Mouse (Mus musculus) neural tube, embryonic 15.5 days (tissue): ENCODE data around the gene Pilrb2. TPM values are rescaled to one million over a fixed set of nuclear protein-coding genes. Genes with fewer than 3 reads are reported as not detected.
"Not testable (repeated sequence)": the region's sequence is repeated elsewhere in the genome, so short reads cannot be mapped to it uniquely, and the experiment has no call there.

Source experiments
- ATAC-seq: fragments of 200-750 bp; cut with Nextera tagmentation; 2 replicates; pipeline ENCODE4 v1.8.0; 2017; ENCODE audit warnings: mild to moderate bottlenecking, moderate TSS enrichment, moderate library complexity; ENCODE audit not compliant: low FRiP score
- H3K27ac ChIP-seq: fragments of 300-500 bp; sonication (generic); replicated peaks from 2 replicates; pipeline ENCODE4 v1.5.1; 2015; ENCODE audit warnings: mild to moderate bottlenecking, inconsistent platforms
- H3K27me3 ChIP-seq: fragments of 300-500 bp; sonication (generic); replicated peaks from 2 replicates; pipeline ENCODE4 v1.6.1; 2015; ENCODE audit warnings: inconsistent platforms
- H3K36me3 ChIP-seq: fragments of 300-500 bp; sonication (generic); 2 replicates; pipeline ENCODE4 v1.6.1; 2015; ENCODE audit warnings: inconsistent platforms
- H3K4me1 ChIP-seq: fragments of 300-500 bp; sonication (generic); 2 replicates; pipeline ENCODE4 v1.6.1; 2015; ENCODE audit warnings: inconsistent platforms
- H3K4me2 ChIP-seq: fragments of 300-500 bp; sonication (generic); 2 replicates; pipeline ENCODE4 v1.6.1; 2015; ENCODE audit warnings: inconsistent platforms, mild to moderate bottlenecking, moderate library complexity
- H3K4me3 ChIP-seq: fragments of 300-500 bp; sonication (generic); replicated peaks from 2 replicates; pipeline ENCODE4 v1.5.1; 2015; ENCODE audit warnings: mild to moderate bottlenecking, inconsistent platforms
- H3K9ac ChIP-seq: fragments of 300-500 bp; sonication (generic); replicated peaks from 2 replicates; pipeline ENCODE4 v1.6.1; 2015; ENCODE audit warnings: mild to moderate bottlenecking, inconsistent platforms
- H3K9me3 ChIP-seq: fragments of 300-500 bp; sonication (generic); replicated peaks from 2 replicates; pipeline ENCODE4 v1.6.1; 2016; ENCODE audit warnings: inconsistent platforms
- WGBS: fragments of 180-500 bp; shearing (Covaris S2); methylation state at CpG from one replicate; pipeline ENCODE4 v1.1.7; 2015; ENCODE audit warnings: mixed read lengths; 5-methylcytosine and 5-hydroxymethylcytosine counted together
- polyA plus RNA-seq: library from polyadenylated mRNA; unstranded; fragments of >200 nt; fragmentation: Nextera tagmentation; extraction: Ambion mirVana; gene quantifications from 2 replicates; pipeline ENCODE4 v1.2.1, GENCODE M21; 2015

The Pilrb2 gene
- polyA plus RNA-seq, result not detected in 2 replicates

- 73% methylated on average over 3 of the region's 3 CpGs for WGBS
- H3K9ac ChIP-seq, ATAC-seq, H3K27me3 ChIP-seq, H3K4me1 ChIP-seq, H3K36me3 ChIP-seq, H3K9me3 ChIP-seq, H3K4me3 ChIP-seq, H3K4me2 ChIP-seq, H3K27ac ChIP-seq: not testable (repeated sequence)
These were observed at the start of gene Pilrb2 for GRCm38 (mm10) chr5:137871644-137872380. Gene Pilrb2 (minus strand): TSS chr5:137871815.

GRCm38 (mm10) chr5:137915550-137915949 is 43.9 kb upstream of the Pilrb2 start:
- H3K9ac ChIP-seq, result no peak overlapping the region
- H3K27me3 ChIP-seq, result no peaks in the 10 kb centered on the region
- WGBS, result 85% methylated on average over 6 of the region's 6 CpGs
- no peaks in the 10 kb centered on the region for H3K36me3 ChIP-seq
- H3K4me2 ChIP-seq, result no peak overlapping the region
- no peaks in the 10 kb centered on the region for H3K4me1 ChIP-seq
- no peak overlapping the region for H3K4me3 ChIP-seq
- no peak for ATAC-seq
- no peaks in the 10 kb centered on the region for H3K9me3 ChIP-seq
- H3K27ac ChIP-seq, result no peak overlapping the region

- Histone ChIP-seq H3K4me2 (no peak overlapping the region), H3K4me3 (no peak overlapping the region)
These were observed 42.9 kb upstream of the Pilrb2 start for GRCm38 (mm10) chr5:137914508-137914907.

DNA sequence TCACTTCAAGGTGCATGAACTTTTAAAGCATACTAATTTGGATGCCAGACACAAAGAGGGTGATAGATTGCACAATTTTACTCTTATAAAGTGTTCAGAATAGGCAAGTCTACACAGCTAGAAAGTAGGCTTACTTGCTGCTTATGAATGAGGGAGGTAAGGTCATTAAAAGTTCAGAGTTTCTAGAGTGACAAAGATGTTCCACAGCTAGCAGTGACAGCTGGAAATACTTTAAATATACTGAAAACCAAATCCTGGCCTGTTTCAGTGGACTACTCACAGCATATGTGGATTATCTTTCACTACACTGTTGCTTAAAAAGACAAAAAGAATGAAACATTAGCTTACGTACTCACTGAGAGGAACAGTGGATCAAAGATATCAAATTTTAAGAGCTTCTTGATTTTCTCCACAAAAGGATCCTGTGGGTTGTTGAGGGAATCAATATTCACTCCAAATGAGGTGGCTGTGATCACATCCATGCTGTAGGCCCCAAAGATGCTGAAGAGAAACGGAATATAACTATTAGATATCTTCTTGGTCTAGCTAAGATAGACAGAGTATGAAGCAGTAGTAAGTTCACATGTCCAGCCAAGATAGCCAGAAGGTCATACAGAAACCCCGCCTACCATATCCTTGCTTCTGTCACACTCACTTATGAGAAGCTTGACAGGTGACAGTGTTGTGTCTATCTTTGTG is 38.1 kb upstream of the Pilrb2 start:
- Histone ChIP-seq H3K27me3 (no peaks in the 10 kb centered on the region), H3K36me3 (no peaks in the 10 kb centered on the region), H3K4me1 (no peaks in the 10 kb centered on the region), H3K9me3 (no peaks in the 10 kb centered on the region), H3K4me2 (no peak overlapping the region), H3K4me3 (no peak overlapping the region), H3K9ac (no peak overlapping the region), H3K27ac (no peak overlapping the region)
- no peak for ATAC-seq
- 89% methylated on average over 3 of the region's 3 CpGs for WGBS

More at GRCm38 (mm10) chr5:137914508-137914907, 42.9 kb upstream of the Pilrb2 start:
- no peaks in the 10 kb centered on the region for H3K4me1 ChIP-seq
- H3K9me3 ChIP-seq, result no peaks in the 10 kb centered on the region
- H3K27ac ChIP-seq, result no peak overlapping the region
- no peak for ATAC-seq
- no peaks in the 10 kb centered on the region for H3K27me3 ChIP-seq
- H3K9ac ChIP-seq, result no peak overlapping the region
- no peaks in the 10 kb centered on the region for H3K36me3 ChIP-seq

GRCm38 (mm10) chr5:137897812-137898211 is 26.2 kb upstream of the Pilrb2 start:
- H3K4me2 ChIP-seq, result no peak overlapping the region
- H3K9ac ChIP-seq, result no peak overlapping the region
- H3K9me3 ChIP-seq, result no peaks in the 10 kb centered on the region
- H3K36me3 ChIP-seq, result no peaks in the 10 kb centered on the region
- ATAC-seq, result no peak
- no peak overlapping the region for H3K4me3 ChIP-seq
- no peak overlapping the region for H3K27ac ChIP-seq
- no peaks in the 10 kb centered on the region for H3K4me1 ChIP-seq
- WGBS, result 89% methylated on average over 1 of the region's 1 CpGs
- H3K27me3 ChIP-seq, result no peaks in the 10 kb centered on the region

DNA sequence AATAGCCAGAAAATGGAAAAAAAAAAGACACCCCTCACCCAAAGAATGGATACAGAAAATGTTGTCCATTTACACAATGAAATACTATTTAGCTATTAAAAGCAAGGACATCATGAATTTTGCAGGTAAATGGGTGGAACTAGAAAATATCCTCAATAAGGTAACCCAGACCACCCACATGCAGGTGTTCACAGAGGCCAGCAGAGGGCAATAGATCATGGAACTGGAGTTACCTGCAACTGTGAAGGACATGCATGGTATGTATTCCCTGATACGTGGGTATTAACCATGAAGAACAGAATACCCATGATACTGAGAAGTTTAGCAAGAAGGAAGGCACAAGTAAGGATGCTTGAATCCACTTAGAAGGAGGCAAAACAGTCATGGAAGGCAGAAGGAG is 21.3 kb upstream of the Pilrb2 start:
- H3K4me2 ChIP-seq, result no peak overlapping the region
- H3K9me3 ChIP-seq, result no peaks in the 10 kb centered on the region
- no peaks in the 10 kb centered on the region for H3K27me3 ChIP-seq
- no peaks in the 10 kb centered on the region for H3K36me3 ChIP-seq
- no peak overlapping the region for H3K4me3 ChIP-seq
- WGBS, result 70% methylated on average over 1 of the region's 1 CpGs
- H3K4me1 ChIP-seq, result no peaks in the 10 kb centered on the region
- no peak overlapping the region for H3K27ac ChIP-seq
- no peak for ATAC-seq
- H3K9ac ChIP-seq, result no peak overlapping the region

DNA sequence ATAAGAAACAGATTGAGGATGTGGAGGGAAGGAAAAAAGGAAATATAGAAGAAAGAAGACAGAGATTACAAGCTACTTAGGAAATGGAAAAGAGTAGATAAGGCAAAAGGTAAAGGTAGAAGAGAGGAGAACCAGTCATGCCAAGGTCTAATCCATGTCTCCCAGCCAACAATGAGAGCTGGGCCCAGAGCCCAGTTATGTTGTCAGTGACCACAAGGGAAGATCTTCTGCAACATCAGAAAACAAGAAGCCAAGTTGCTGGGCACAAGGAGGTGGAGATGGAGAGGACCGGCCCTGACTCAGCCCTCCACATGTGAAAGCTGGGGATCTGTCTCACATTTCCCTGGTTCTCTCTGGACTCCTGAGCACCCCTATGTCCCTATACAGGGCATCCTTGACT is 16.1 kb upstream of the Pilrb2 start:
- Histone ChIP-seq H3K36me3 (no peaks in the 10 kb centered on the region), H3K27ac (no peak overlapping the region), H3K4me1 (no peaks in the 10 kb centered on the region), H3K4me3 (no peak overlapping the region), H3K4me2 (no peak overlapping the region), H3K9me3 (no peaks in the 10 kb centered on the region), H3K27me3 (no peaks in the 10 kb centered on the region), H3K9ac (no peak overlapping the region)
- no peak for ATAC-seq
- WGBS, result 100% methylated on average over 1 of the region's 1 CpGs

- WGBS, result 8% methylated on average over 2 of the region's 2 CpGs
- Histone ChIP-seq H3K36me3 (no peaks in the 10 kb centered on the region), H3K4me3 (no peak overlapping the region), H3K9ac (no peak overlapping the region), H3K9me3 (no peaks in the 10 kb centered on the region), H3K27ac (no peak overlapping the region), H3K27me3 (no peaks in the 10 kb centered on the region), H3K4me2 (no peak overlapping the region), H3K4me1 (no peaks in the 10 kb centered on the region)
- ATAC-seq, result no peak
These were observed 14.3 kb upstream of the Pilrb2 start for GRCm38 (mm10) chr5:137885894-137886293.

DNA sequence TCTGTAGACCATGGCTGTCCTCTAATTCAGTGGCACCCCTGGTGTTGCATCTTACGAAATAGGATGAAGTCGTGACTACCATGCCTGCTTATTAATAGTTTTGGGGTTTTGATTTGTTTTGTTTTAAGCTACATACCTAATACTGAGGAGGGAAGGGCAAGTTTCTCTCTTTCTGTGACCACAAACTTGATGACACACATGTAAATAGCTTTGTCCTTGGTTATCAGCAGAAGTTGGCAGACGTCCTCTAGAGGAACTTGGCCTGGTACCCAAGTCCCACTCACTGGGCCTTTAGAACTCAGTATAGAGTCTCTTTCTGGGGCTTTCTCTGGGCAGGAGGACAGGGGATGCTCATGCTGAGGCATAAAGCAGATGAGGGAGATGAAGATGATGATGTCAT is 11.7 kb upstream of the Pilrb2 start:
- H3K27me3 ChIP-seq, result no peaks in the 10 kb centered on the region
- H3K4me1 ChIP-seq, result no peaks in the 10 kb centered on the region
- no peak overlapping the region for H3K4me3 ChIP-seq
- WGBS, result 83% methylated on average over 3 of the region's 3 CpGs
- no peak overlapping the region for H3K27ac ChIP-seq
- ATAC-seq, result no peak
- H3K9me3 ChIP-seq, result no peaks in the 10 kb centered on the region
- H3K36me3 ChIP-seq, result no peaks in the 10 kb centered on the region
- H3K9ac ChIP-seq, result no peak overlapping the region
- H3K4me2 ChIP-seq, result no peak overlapping the region

DNA sequence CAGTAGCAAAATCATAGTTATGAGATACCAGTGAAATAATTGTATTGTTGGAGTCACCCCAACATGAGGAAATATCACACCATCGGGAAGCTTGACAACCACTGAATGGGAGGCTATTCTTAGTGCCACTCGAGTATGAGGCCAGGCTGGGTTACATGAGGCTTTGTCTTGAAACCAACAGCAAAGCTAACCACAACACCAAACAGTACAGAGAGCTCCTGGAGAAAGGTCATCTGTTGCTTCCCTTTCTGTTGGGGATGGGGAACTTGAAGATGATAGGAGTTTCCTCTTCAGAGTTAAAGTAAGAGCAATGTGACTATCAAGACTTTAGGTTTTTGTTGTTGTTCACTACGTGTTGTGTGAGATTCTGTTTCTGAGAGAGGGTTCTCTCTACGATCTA is 11.3 kb upstream of the Pilrb2 start:
- Histone ChIP-seq H3K4me1 (no peaks in the 10 kb centered on the region), H3K27me3 (no peaks in the 10 kb centered on the region), H3K36me3 (no peaks in the 10 kb centered on the region), H3K9ac (no peak overlapping the region), H3K4me3 (no peak overlapping the region), H3K9me3 (no peaks in the 10 kb centered on the region), H3K27ac (no peak overlapping the region), H3K4me2 (no peak overlapping the region)
- WGBS, result 80% methylated on average over 4 of the region's 4 CpGs
- ATAC-seq, result no peak

DNA sequence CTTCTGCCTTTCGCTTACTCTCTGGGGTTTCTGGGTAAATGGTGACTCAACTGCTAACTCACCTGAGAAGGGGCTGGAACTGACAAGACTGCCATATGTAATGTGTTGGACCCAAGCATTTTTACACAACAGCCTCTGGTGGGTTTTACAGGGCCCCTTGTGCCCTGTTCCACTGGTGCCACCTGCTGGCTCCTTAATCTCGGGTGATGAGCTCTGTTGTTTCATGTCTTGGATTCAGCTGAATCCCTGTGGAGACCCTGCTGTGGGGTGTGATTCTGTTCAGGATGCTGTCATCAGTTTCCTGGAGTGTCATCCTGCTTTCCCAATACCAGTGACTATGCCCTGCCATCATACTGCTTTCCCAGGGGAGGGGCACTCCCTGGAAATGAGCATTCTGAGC is 6.2 kb upstream of the Pilrb2 start:
- no peaks in the 10 kb centered on the region for H3K9me3 ChIP-seq
- WGBS, result 59% methylated on average over 2 of the region's 2 CpGs
- no peak overlapping the region for H3K4me3 ChIP-seq
- no peaks in the 10 kb centered on the region for H3K27me3 ChIP-seq
- H3K4me2 ChIP-seq, result no peak overlapping the region
- no peak overlapping the region for H3K27ac ChIP-seq
- no peaks in the 10 kb centered on the region for H3K4me1 ChIP-seq
- ATAC-seq, result no peak
- H3K9ac ChIP-seq, result no peak overlapping the region
- no peaks in the 10 kb centered on the region for H3K36me3 ChIP-seq

DNA sequence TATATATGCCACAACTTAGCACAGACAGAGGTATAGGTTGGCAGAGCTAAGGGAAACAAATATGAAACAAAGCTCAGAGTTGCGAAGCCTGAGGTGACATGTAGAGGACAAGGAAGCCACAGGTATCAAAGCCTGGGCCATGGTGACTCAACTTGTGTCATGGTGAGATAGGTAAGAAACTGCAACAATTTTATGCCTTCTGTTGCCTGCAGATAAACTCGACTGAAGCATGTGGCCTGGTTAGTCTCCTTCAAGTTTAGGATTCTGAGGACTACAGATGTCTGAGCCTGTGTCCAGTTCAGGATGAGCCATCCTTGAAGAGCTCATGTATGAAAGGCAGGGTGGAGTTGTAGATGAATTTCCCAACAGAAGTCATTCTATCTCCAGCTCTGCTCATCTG is 3.4 kb upstream of the Pilrb2 start:
- Histone ChIP-seq H3K27ac (no peak overlapping the region), H3K27me3 (no peaks in the 10 kb centered on the region), H3K4me1 (no peaks in the 10 kb centered on the region), H3K4me2 (no peak overlapping the region), H3K4me3 (no peak overlapping the region), H3K36me3 (no peaks in the 10 kb centered on the region), H3K9me3 (no peaks in the 10 kb centered on the region), H3K9ac (no peak overlapping the region)
- 82% methylated on average over 2 of the region's 2 CpGs for WGBS
- ATAC-seq, result no peak
